Mouse (Mus musculus) layer of hippocampus, adult 11-12 months (tissue): ENCODE results near the gene Maneal.
A peak's percentile ranks its signal among the peaks of the same experiment; 100 is the strongest.

Source experiments
- DNase-seq: peaks from one replicate; pipeline ENCODE4 v3.0.0; 2022; ENCODE audit warnings: low spot score

Gene Maneal

DNA sequence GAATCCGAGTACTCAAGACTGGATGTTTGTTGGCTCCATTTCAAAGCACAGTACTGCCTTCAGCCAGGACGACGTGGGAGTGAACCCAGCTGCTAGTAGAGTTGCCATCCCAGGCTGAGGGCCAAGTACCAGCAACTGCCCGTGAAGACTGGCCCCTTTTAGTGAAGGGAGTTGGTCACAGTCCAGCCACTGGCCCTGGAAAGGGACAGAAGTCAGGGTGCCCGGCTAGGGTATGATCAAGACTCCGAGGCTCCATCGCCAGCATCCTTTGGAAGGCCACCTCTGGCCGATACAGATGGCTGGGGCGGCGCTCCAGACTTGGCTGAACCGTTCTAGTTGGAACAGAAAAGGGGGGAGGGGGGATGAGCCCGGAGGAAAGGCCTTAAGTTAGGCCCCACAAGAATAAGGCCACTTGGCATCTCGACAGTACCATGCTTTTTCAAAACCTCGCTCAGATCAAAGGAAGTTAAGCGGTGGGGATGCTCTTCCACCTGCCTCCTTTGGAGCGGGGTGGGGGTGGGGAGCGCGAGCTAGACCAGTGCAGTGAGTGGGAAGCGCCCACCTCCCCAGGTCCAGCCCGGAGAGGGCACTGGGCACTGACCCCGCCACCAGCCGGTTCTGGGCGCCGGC is 12.2 kb downstream of the Maneal start:
- peak; percentile 75 for DNase-seq

GRCm38 (mm10) chr4:124847573-124847972 is 14.4 kb downstream of the Maneal start:
- peak; percentile 94 for DNase-seq

DNA sequence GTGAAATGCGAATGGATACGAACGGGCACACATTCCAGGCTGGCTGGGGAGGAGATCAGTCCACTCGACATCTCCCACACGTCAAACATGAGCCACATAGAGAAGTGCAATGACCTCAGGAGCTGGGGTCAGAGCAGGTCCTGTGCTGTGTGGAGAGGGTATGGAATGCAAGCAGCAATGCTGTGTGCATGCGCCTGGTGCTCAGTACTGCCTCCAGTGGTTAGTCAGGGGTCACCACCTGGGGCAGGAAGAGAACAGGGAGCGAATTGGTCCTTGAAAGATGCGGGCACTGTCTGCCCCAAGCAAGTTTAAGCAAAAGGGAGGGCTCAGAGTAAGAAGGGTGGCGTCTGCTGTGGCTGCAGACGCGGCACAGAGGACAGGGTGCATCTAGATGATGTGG is 18.5 kb downstream of the Maneal start:
- no peak for DNase-seq

- no peak for DNase-seq
These were observed 21.0 kb downstream of the Maneal start for GRCm38 (mm10) chr4:124840998-124841397.

DNA sequence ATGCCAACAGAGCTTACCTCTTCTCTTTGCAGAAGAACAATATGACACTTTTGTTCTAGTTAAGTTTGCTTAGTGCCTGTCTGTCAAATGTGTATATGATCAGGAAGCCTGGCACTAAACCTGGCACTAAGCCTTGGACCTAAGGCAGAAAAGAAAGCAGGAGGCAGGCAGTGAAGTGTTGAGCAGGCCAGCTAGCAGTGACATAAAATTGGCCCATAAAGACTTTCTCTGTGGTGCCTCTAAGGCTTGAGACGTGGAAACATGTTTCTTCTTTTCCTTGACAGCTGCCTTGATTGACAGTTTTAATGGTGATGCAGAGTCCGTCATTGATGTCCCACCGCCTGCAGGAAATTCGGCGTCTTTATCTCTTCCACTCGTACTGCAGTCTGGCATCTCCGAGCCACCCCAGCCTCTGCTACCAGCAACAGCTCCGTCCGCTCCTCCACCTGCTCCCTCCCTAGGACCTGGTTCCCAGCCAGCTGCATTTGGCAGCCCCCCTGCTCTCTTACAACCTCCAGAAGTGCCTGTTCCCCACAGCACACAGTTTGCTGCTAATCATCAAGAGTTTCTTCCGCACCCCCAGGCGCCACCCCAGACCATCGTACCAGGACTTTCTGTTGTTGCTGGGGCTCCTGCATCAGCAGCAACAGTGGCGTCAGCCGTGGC is 23.8 kb downstream of the Maneal start:
- DNase-seq, result no peak

GRCm38 (mm10) chr4:124832796-124833195 is 29.2 kb downstream of the Maneal start:
- DNase-seq, result no peak

DNA sequence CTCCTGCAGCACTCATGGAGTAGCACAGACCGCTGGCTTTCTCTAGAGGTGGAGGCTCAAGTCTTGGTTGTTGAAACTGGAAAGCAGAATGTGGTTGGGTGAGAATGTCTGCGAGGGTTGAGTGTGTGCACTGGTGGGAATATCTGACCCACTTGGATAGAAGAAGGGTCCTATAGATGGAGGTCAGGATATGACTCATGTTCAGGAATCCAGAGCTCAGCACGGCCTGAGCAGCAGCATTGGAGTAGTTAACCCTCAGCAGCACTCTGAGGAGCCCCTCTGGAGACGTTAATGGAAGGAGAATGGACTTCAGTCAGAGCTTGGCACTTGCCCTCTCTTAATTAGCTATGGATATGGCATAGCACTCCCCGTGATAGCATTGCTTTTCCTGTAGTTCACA is 32.3 kb downstream of the Maneal start:
- DNase-seq, result no peak

GRCm38 (mm10) chr4:124825371-124825965 is 36.5 kb downstream of the Maneal start:
- no peak for DNase-seq

- DNase-seq, result no peak
These were observed 37.0 kb downstream of the Maneal start for GRCm38 (mm10) chr4:124824967-124825366.

DNA sequence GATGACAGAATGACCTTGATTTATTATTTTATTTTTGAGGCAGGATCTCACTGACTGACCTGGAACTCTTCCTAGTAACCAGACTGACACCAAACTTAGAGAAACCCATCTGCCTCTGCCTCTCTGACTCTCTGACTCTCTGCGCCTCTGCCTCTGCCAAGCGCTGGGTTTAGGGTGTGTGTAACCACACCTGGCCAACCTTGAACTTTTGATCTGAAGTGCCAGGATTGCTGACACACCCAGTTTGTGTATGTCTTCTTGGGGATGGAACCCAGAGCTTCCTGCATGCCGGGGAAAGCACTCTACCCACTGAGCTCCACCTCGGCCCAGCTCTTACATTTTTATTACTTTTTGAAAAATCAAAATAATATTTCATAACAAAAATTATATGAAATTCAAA is 43.1 kb downstream of the Maneal start:
- no peak for DNase-seq

GRCm38 (mm10) chr4:124817803-124818202 is 44.2 kb downstream of the Maneal start:
- DNase-seq, result peak; percentile 31

DNA sequence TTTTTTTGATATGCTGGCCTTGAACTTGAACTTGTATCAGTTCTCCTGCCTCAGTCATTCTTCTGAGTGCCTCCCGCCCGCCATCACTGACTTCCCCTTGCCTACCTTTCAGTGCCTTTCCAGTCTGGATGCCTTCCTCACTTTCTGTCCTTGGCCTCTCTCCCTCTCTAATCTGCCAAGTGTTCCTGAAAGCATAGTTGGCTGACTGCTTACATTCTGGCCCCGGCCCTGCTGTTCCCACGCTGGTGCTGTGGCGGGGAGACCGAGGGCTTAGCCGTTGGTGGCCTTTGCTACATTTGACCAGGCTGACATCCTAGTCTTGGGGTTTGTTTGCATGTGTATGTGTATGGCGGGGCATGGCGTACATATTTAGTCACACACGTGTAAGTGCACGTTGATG is 46.1 kb downstream of the Maneal start:
- DNase-seq, result no peak

DNA sequence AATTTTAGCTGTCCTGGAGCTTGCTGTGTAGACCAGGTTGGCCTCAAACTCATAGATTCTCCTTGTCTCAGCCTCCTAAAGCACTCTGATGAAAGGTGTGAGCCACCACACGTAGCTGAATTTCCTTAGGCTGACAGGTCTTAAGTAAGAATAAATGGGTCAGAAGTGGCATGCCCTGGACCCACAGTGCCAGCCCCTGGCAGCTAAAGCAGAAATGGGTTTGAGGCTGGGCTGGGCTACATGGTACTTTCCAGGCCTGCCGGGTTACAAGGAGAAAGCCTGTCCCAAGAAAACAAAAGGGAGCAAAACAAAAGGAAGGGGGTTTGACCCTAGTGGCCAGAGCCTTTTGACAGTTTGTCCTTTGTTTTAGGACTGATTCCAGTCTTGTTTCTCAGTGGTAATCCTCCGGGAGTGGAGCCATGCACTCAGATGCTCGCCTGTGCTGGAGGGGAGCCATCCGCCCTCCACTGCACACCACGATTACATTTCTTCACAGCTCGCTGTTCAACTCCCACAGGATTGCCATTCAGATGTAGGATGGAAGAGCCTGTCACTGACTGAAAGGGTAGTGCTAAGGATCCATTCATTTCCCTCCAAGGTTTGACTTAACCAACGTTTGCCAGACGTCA is 50.5 kb downstream of the Maneal start:
- DNase-seq, result peak; percentile 71

DNA sequence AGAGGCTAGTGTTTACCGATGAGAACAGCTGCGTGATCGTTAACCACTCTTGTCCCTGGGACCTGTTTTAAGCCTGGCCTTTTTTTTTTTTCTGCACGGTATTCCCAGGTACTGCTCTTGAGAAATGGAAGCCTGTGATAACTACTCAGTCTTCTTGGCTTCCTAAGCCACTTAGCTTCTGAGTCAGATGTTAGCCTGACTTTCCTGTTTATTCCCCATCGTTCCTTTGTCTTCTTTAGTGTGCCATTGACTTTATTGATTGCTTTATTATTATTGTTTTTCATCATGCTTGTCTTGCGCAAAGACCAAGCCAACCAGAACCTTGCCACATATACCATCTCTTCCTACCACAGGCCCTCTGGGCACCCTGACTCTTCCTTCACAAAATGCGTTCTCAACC is 51.9 kb downstream of the Maneal start:
- no peak for DNase-seq

GRCm38 (mm10) chr4:124809136-124809883 is 52.7 kb downstream of the Maneal start:
- no peak for DNase-seq

GRCm38 (mm10) chr4:124808511-124808910 is 53.5 kb downstream of the Maneal start:
- DNase-seq, result no peak
